Mouse (Mus musculus) sigmoid colon, adult 10 weeks (tissue): ENCODE results near the gene Kpna2. TPM values are rescaled to one million over a fixed set of nuclear protein-coding genes. Genes with fewer than 3 reads are reported as not detected.

Experiments
- polyA plus RNA-seq: library from polyadenylated mRNA; stranded (reverse); fragments of 350-450 nt; fragmentation: Illumina TruSeq; extraction: RNeasy Lipid Tissue Mini Kit (QIAGEN cat#74804); gene quantifications from one replicate; pipeline ENCODE4 v1.2.3, GENCODE M21; 2014; ENCODE audit warnings: low read depth, low replicate concordance

The Kpna2 gene
- 179 TPM for polyA plus RNA-seq

DNA sequence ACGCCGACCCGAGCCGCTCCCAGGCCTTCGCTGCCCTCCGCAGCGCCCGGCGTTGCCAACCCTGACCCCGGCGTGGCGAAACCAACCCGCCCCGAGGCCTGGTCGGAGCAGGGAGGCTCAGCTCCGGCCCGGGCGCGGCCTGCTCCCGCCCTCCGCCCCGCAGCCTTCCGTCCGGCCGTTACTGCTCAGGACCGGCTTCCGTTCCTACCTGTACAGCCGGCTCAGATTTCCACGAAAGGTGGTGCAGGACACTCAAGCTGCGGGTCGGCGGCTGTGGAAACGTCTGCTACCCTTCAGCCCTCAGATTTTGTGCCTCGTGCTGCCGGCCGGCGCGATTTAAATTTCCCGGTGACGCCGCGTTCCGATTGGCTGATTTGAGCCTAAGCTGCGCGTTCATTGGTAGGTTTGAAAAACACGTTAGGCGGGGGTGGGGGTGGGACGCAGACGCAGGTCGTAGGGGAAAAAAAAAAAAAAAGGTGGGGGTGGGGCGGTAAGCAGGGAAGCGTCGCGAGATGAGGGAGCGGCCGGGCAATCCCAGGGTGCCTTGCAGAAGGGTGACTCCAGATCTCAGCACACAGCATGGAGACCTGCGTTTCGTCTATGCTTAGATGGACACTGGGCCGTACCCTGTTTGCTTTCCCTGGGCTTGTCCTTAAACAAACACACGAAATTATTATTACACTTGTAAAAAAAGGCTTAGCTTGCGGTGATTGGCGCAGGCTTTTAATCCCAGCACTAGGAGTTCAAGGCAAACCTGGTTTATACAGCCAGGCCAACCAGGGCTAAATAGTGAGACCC lies at the start of gene Kpna2:
Gene Kpna2, minus strand, starts transcription at position 391 of the 798 bp plus-strand sequence.

DNA sequence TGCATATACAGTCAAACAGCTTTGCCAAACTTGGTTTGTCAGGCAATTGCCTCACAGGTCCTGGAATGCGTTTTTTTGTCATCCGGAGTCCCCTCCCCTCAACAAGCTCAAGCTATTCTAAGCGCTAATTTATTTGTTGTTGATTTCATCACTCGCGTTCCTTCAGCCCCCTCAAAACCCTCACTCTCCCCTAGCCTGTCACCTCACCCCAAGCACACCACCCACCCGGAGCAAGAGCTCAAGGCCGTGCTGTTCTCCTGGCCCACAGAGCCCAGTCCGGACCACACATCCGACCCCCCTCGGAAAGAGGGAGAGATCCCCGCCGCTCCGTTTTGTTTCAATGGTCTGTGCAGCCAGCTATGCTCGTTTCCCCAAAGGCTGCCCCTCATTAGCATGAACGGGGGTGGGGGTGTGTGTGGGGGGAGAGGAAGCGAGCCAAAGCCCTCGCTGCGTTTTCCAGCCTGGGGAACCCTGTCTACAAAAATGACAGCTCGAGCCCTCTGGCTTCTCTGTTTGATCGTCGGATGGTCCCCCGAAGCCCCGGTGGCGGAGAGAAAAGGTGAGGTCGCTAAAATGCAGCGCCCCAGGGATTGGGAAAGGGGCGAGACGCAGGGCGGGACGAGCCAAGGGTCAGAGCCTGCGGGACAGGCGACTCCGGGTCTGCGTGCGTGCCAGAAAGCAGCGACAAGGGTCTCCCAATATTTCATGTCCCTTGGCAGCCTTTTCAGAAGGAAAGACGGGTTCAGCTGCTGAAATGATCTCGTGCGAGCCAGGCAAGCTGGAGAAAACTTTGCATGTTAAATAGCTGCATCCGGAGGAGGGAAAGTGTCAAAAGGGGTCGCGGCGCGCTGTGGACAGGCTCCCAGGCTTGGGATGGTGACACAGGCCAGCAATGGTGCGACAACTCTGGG lies 26.3 kb upstream of the Kpna2 start, which contains the start of gene 1810010H24Rik:
Gene 1810010H24Rik, plus strand, starts transcription at position 271 of the 911 bp plus-strand sequence.

Other genes with a start within 250 kb of the Kpna2 start
- 13.6 TPM for gene Pecam1, start 248.9 kb downstream of the Kpna2 start, polyA plus RNA-seq
- 4.3 TPM for gene Milr1, start 248.3 kb downstream of the Kpna2 start, polyA plus RNA-seq
- gene Polg2, start 220.0 kb downstream of the Kpna2 start, polyA plus RNA-seq: 20.0 TPM
- 2,095 TPM for gene Ddx5, start 210.4 kb downstream of the Kpna2 start, polyA plus RNA-seq
- 40.1 TPM for gene Cep95, start 210.3 kb downstream of the Kpna2 start, polyA plus RNA-seq
- gene Smurf2, start 78.8 kb downstream of the Kpna2 start, polyA plus RNA-seq: 109 TPM
- 7.7 TPM for gene 1810010H24Rik, start 26.1 kb upstream of the Kpna2 start, polyA plus RNA-seq
- gene Bptf, start 132.6 kb upstream of the Kpna2 start, polyA plus RNA-seq: 42.3 TPM
- 27.5 TPM for gene Nol11, start 189.8 kb upstream of the Kpna2 start, polyA plus RNA-seq